Mouse (Mus musculus) brain, embryonic 14.5 days (tissue): Measurements from ENCODE around the gene Lsamp.

Source experiments
- CTCF ChIP-seq: fragments of 200-500 bp; IDR thresholded peaks from 2 replicates; pipeline ENCODE4 v1.5.1; 2012; ENCODE audit warnings: inconsistent platforms, mild to moderate bottlenecking, moderate library complexity, borderline replicate concordance; ENCODE audit not compliant: insufficient read depth, insufficient read length; ENCODE audit errors: extremely low read depth
- POLR2A ChIP-seq: fragments of 200-500 bp; IDR thresholded peaks from 2 replicates; pipeline ENCODE4 v1.6.1; 2012; ENCODE audit warnings: mild to moderate bottlenecking, inconsistent platforms, borderline replicate concordance; ENCODE audit not compliant: poor library complexity, insufficient read depth, insufficient read length, severe bottlenecking; ENCODE audit errors: extremely low read depth

DNA sequence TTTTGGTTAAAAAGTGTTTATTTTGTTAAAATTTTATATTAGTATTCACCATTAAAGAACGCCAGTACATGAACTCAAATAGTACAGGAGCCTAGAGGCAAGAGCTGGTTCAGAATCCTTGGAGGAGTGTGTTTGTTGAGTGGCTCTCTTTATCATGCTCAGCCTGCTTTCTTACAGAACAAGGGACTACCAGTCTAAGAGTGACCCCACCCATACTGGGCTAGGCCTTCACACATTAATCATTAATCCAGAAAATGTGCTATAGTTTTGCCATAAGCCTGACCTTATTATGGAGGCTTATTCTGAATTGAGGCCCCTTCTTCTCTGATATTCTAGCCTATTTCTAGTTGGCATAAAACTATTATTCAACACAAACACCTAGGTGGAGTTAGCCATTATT lies 52.6 kb downstream of the Lsamp start:
- TF ChIP-seq CTCF (no peak), POLR2A (no peak)
